Mouse (Mus musculus) midbrain, postnatal 0 days (tissue): ENCODE results near the gene Nrf1. TPM values are rescaled to one million over a fixed set of nuclear protein-coding genes. Genes with fewer than 3 reads are reported as not detected.

Experiments used
- ATAC-seq: fragments of 200-750 bp; cut with Nextera tagmentation; 2 replicates; pipeline ENCODE4 v1.8.0; 2017; ENCODE audit warnings: moderate number of reproducible peaks, mild to moderate bottlenecking, moderate TSS enrichment, moderate library complexity; ENCODE audit not compliant: low FRiP score
- DNase-seq: peaks from one replicate; pipeline ENCODE4 v3.0.0-alpha.2; 2015; ENCODE audit warnings: low spot score
- H3K27ac ChIP-seq: fragments of 300-500 bp; sonication (generic); 2 replicates; pipeline ENCODE4 v1.5.1; 2014; ENCODE audit warnings: low read depth, mild to moderate bottlenecking, low read length, mixed read lengths
- H3K27me3 ChIP-seq: fragments of 300-500 bp; sonication (generic); 2 replicates; pipeline ENCODE4 v1.6.1; 2014; ENCODE audit warnings: low read length, control low read depth, mixed read lengths; ENCODE audit not compliant: insufficient read depth
- H3K36me3 ChIP-seq: fragments of 300-500 bp; sonication (generic); 2 replicates; pipeline ENCODE4 v1.6.1; 2014; ENCODE audit warnings: low read length, control low read depth, mixed read lengths; ENCODE audit not compliant: insufficient read depth
- H3K4me1 ChIP-seq: fragments of 300-500 bp; sonication (generic); 2 replicates; pipeline ENCODE4 v1.6.1; 2014; ENCODE audit warnings: mild to moderate bottlenecking, control low read depth, antibody characterized with exemption, low read length, mixed read lengths; ENCODE audit not compliant: insufficient read depth
- H3K4me2 ChIP-seq: fragments of 300-500 bp; sonication (generic); 2 replicates; pipeline ENCODE4 v1.6.1; 2014; ENCODE audit warnings: low read depth, mild to moderate bottlenecking, low read length, mixed read lengths; ENCODE audit not compliant: poor library complexity, severe bottlenecking
- H3K4me3 ChIP-seq: fragments of 300-500 bp; sonication (generic); 2 replicates; pipeline ENCODE4 v1.5.1; 2014; ENCODE audit warnings: low read depth, mild to moderate bottlenecking, low read length, moderate library complexity
- H3K9ac ChIP-seq: fragments of 300-500 bp; sonication (generic); replicated peaks from 2 replicates; pipeline ENCODE4 v1.6.1; 2014; ENCODE audit warnings: mild to moderate bottlenecking, low read length, moderate library complexity, mixed read lengths; ENCODE audit not compliant: poor library complexity, severe bottlenecking
- H3K9me3 ChIP-seq: fragments of 300-500 bp; sonication (generic); 2 replicates; pipeline ENCODE4 v1.6.1; 2016; ENCODE audit warnings: low read length, control low read depth
- CTCF ChIP-seq: IDR thresholded peaks from 2 replicates; pipeline ENCODE4 v1.5.1; 2016; ENCODE audit warnings: antibody characterized with exemption, mild to moderate bottlenecking
- WGBS: fragments of 180-500 bp; shearing (Covaris S2); extraction: QIAGEN DNeasy Blood & Tissue Kit; methylation state at CpG from one replicate; pipeline ENCODE4 v1.1.7; 2014; 5-methylcytosine and 5-hydroxymethylcytosine counted together
- polyA plus RNA-seq: library from polyadenylated mRNA; unstranded; fragments of >200 nt; fragmentation: Nextera tagmentation; extraction: Ambion mirVana; gene quantifications from 2 replicates; pipeline ENCODE4 v1.2.1, GENCODE M21; 2015
- total RNA-seq: library from RNA; depleted of rRNA; stranded (reverse); fragments of >200 nt; gene quantifications from 2 replicates; pipeline ENCODE4 v1.2.3, GENCODE M21; 2014

The Nrf1 gene
- total and polyA plus RNA-seq, 2 experiments from 2014 or later, result 21.3 to 37.2 TPM

DNA sequence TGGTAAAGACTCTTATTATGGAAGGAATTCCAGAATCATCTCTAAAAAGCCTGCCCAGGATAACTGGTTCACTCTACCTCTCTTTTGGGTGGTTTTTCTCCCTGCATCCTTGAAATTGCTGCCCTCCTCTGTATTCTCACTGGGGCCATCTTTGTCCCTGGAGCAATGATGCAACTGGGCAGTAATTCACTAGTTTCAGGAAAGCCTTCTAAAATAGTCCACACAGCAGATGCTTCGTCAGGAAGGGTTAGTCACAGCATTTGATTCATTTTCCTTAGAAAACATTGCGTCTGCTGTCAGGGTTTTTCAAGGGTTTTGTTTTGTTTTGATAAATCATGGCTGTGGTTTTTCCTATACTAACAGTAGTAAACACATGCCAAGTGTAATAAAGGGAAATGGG, 59.7 kb downstream of the Nrf1 start:
- 87% methylated on average over 2 of the region's 2 CpGs for WGBS
- no peak overlapping the region for H3K4me3 ChIP-seq
- TF ChIP-seq CTCF, result no peak
- H3K27ac ChIP-seq, result no peak overlapping the region
- no peak for ATAC-seq
- peaks cover 14% of the 10 kb centered on the region; the same call in 1 of the 2 replicates for H3K36me3 ChIP-seq
- no peaks in the 10 kb centered on the region for H3K9me3 ChIP-seq
- no peak overlapping the region for H3K9ac ChIP-seq
- H3K27me3 ChIP-seq, result no peaks in the 10 kb centered on the region
- no peak overlapping the region for H3K4me2 ChIP-seq
- H3K4me1 ChIP-seq, result no peaks in the 10 kb centered on the region
- DNase-seq, result no peak

GRCm38 (mm10) chr6:30109820-30110502, 62.2 kb downstream of the Nrf1 start:
- TF ChIP-seq CTCF, result no peak
- 87% methylated on average over 10 of the region's 10 CpGs for WGBS

GRCm38 (mm10) chr6:30112349-30113132, 64.8 kb downstream of the Nrf1 start:
- no peak overlapping the region for H3K27ac ChIP-seq

More at GRCm38 (mm10) chr6:30109820-30110502, 62.2 kb downstream of the Nrf1 start:
- ATAC-seq, result no peak
- no peak for DNase-seq
- H3K27ac ChIP-seq, result no peak overlapping the region
- H3K4me3 ChIP-seq, result no peak overlapping the region
- no peak overlapping the region for H3K4me2 ChIP-seq
- no peaks in the 10 kb centered on the region for H3K4me1 ChIP-seq
- no peak overlapping the region for H3K9ac ChIP-seq
- H3K36me3 ChIP-seq, result peaks cover 22% of the 10 kb centered on the region; the same call in 1 of the 2 replicates
- H3K27me3 ChIP-seq, result no peaks in the 10 kb centered on the region
- H3K9me3 ChIP-seq, result no peaks in the 10 kb centered on the region

GRCm38 (mm10) chr6:30114101-30114500, 66.3 kb downstream of the Nrf1 start:
- H3K27ac ChIP-seq, result no peak overlapping the region
- no peaks in the 10 kb centered on the region for H3K27me3 ChIP-seq
- 92% methylated on average over 2 of the region's 2 CpGs for WGBS
- DNase-seq (no peak), ATAC-seq (no peak)
- H3K4me1 ChIP-seq, result no peaks in the 10 kb centered on the region
- TF ChIP-seq CTCF, result no peak
- H3K4me3 ChIP-seq, result no peak overlapping the region
- no peaks in the 10 kb centered on the region for H3K9me3 ChIP-seq
- H3K4me2 ChIP-seq, result no peak overlapping the region
- no peak overlapping the region for H3K9ac ChIP-seq
- peaks cover 42% of the 10 kb centered on the region; the same call in 1 of the 2 replicates for H3K36me3 ChIP-seq

More at GRCm38 (mm10) chr6:30112349-30113132, 64.8 kb downstream of the Nrf1 start:
- Histone ChIP-seq H3K4me2 (no peak overlapping the region), H3K9me3 (no peaks in the 10 kb centered on the region), H3K36me3 (peaks cover 30% of the 10 kb centered on the region; the same call in 1 of the 2 replicates), H3K9ac (no peak overlapping the region), H3K27me3 (no peaks in the 10 kb centered on the region), H3K4me3 (no peak overlapping the region), H3K4me1 (no peaks in the 10 kb centered on the region)
- 75% methylated on average over 4 of the region's 4 CpGs for WGBS
- TF ChIP-seq CTCF, result peak; percentile 44
- ATAC-seq (no peak), DNase-seq (peak; percentile 6)

GRCm38 (mm10) chr6:30121152-30121551, 73.4 kb downstream of the Nrf1 start:
- no peak overlapping the region for H3K27ac ChIP-seq
- H3K4me3 ChIP-seq, result no peak overlapping the region
- H3K4me2 ChIP-seq, result no peak overlapping the region
- DNase-seq, result no peak
- peaks cover 27% of the 10 kb centered on the region; the same call in 1 of the 2 replicates for H3K36me3 ChIP-seq
- no peak for ATAC-seq
- 57% methylated on average over 2 of the region's 2 CpGs for WGBS
- no peaks in the 10 kb centered on the region for H3K9me3 ChIP-seq
- H3K27me3 ChIP-seq, result no peaks in the 10 kb centered on the region
- no peaks in the 10 kb centered on the region for H3K4me1 ChIP-seq
- no peak for TF ChIP-seq CTCF
- no peak overlapping the region for H3K9ac ChIP-seq

- no peak for DNase-seq
- Histone ChIP-seq H3K36me3 (peaks cover 24% of the 10 kb centered on the region; the same call in 1 of the 2 replicates), H3K4me3 (no peak overlapping the region), H3K27me3 (no peaks in the 10 kb centered on the region), H3K9ac (no peak overlapping the region), H3K4me2 (no peak overlapping the region), H3K27ac (no peak overlapping the region), H3K9me3 (no peaks in the 10 kb centered on the region), H3K4me1 (no peaks in the 10 kb centered on the region)
- ATAC-seq, result no peak
- WGBS, result 88% methylated on average over 1 of the region's 1 CpGs
- TF ChIP-seq CTCF, result no peak
Observed at GRCm38 (mm10) chr6:30121600-30121999, 73.8 kb downstream of the Nrf1 start.
